Mouse (Mus musculus): Measurements from ENCODE around the gene Sdr42e1. TPM values are rescaled to one million over a fixed set of nuclear protein-coding genes. Genes with fewer than 3 reads are reported as not detected.

The Sdr42e1 gene
- polyA plus RNA-seq, 1 experiment: not detected

DNA sequence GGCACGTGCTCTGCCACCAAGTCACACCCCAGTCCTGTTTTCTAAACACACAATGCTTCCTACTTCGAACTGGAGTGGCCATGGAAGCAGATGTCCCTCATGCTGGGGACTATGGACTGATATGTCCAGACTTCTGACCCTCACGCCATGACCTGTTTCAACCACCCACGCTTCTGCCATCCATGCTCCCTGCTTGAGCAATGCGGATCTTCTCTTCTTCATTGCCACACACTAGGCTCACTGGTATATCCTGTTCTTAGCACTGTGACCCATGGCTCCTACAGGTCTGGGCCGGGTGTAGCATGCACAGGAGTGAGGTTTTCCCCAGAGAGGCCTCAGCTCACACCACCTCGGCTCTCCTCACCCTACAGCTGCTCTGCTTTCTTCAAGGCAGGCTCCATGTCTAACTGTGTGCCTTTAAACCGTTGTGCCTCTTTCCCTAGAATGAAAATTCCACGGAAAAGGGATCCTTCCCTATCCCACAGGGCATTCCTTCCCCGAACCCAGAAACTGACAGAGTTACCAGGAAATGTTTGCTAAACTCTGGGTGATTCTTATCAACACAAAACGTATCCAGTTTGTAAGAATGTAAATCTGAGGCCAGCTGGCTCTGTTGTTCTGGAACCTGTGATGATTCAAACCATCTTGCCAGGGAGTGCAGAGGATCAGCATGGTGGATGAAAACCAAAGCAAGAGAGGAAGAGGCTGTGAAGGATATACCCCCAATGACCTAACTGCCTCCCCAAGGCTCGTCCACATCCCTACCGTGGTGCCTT, 6.0 kb downstream of the Sdr42e1 start:
- no peaks in the 10 kb centered on the region for H3K27me3 ChIP-seq (ENCODE audit: control insufficient read depth, insufficient read depth, insufficient read length)
- TF ChIP-seq CTCF (IDR thresholded peaks at IDR 0.05; ENCODE audit: control insufficient read depth, insufficient read depth, insufficient read length) (no peak), MYOD1 (IDR thresholded peaks at IDR 0.05; ENCODE audit: control insufficient read depth, insufficient read length, low read depth) (no peak), MYOG (IDR thresholded peaks at IDR 0.05; ENCODE audit: control insufficient read depth, extremely low read depth, insufficient read length) (no peak), FOSL1 (IDR thresholded peaks at IDR 0.05; ENCODE audit: insufficient read depth, low read length, poor library complexity, severe bottlenecking) (no peak), MAX (IDR thresholded peaks at IDR 0.05) (no peak), CEBPB (IDR thresholded peaks at IDR 0.05; ENCODE audit: low read depth) (no peak), USF1 (IDR thresholded peaks at IDR 0.05; ENCODE audit: low read depth) (no peak)
- H3K36me3 ChIP-seq (ENCODE audit: control insufficient read depth, insufficient read depth): no peaks in the 10 kb centered on the region
- H3ac ChIP-seq (ENCODE audit: control insufficient read depth, insufficient read length, low read depth): no peak overlapping the region
- H3K4me3 ChIP-seq (ENCODE audit: insufficient read depth, poor library complexity, severe bottlenecking): no peak overlapping the region
- no peaks in the 10 kb centered on the region for H3K79me2 ChIP-seq (ENCODE audit: control insufficient read depth, insufficient read depth)
- H3K79me3 ChIP-seq (ENCODE audit: low read depth): no peaks in the 10 kb centered on the region

DNA sequence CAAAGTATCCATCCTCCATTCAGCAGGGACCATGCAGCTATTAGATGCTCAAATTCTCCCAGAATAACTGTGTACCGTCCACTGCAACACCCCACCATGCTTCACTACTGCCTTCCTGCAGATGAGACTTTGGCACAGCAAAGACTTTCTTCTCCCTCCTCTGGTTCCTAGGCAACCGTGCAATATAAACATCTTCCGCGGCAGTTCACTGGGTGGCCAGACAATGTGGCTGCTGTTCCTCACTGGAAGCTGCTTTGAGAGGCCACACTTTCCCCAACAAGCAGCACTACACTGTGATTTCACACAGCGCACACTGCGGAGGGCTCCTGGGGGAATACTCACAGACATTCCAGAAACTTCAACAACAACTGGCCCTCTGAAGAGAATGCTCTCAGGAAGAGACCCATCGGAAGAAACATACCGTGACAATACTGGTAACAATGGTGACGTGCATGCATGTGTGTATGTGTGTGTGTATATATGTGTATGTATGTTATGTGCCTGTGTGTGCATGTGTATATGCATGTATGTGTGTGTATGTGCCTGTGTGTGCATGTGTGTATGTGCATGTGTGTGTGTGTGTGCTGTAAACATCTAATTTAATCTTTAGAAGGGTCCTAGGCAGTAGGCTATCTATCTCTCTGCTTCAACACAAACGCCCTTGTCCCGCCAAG, 13.0 kb downstream of the Sdr42e1 start:
- H3K27me3 ChIP-seq (ENCODE audit: control insufficient read depth, insufficient read depth, insufficient read length): no peaks in the 10 kb centered on the region
- H3K4me3 ChIP-seq (ENCODE audit: insufficient read depth, poor library complexity, severe bottlenecking): no peak overlapping the region
- H3K79me3 ChIP-seq (ENCODE audit: low read depth): no peaks in the 10 kb centered on the region
- no peaks in the 10 kb centered on the region for H3K36me3 ChIP-seq (ENCODE audit: control insufficient read depth, insufficient read depth)
- TF ChIP-seq MAX (IDR thresholded peaks at IDR 0.05) (no peak), MYOD1 (IDR thresholded peaks at IDR 0.05; ENCODE audit: control insufficient read depth, insufficient read length, low read depth) (no peak), FOSL1 (IDR thresholded peaks at IDR 0.05; ENCODE audit: insufficient read depth, low read length, poor library complexity, severe bottlenecking) (no peak), CEBPB (IDR thresholded peaks at IDR 0.05; ENCODE audit: low read depth) (no peak), USF1 (IDR thresholded peaks at IDR 0.05; ENCODE audit: low read depth) (no peak), CTCF (IDR thresholded peaks at IDR 0.05; ENCODE audit: control insufficient read depth, insufficient read depth, insufficient read length) (no peak), MYOG (IDR thresholded peaks at IDR 0.05; ENCODE audit: control insufficient read depth, extremely low read depth, insufficient read length) (no peak)
- no peak overlapping the region for H3ac ChIP-seq (ENCODE audit: control insufficient read depth, insufficient read length, low read depth)
- no peaks in the 10 kb centered on the region for H3K79me2 ChIP-seq (ENCODE audit: control insufficient read depth, insufficient read depth)

DNA sequence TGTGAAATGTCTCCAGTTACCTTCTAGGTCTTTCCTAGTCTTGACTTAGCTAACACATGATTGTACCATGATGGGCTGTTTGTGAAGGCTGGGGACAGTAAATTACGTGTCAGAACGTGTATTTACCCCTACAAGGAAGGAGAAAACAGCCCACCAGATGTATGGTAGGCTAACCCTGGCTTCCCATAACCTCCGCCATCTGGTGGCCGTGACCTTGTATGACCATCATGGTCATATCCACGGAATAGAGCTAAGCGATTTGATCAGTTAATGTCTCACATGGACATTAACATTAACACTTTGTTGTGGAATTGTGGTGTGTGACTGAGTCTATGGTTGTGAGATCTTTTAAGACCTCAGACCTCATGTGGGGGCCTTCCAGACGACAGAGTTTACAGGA, 14.5 kb downstream of the Sdr42e1 start:
- H3K27me3 ChIP-seq (ENCODE audit: control insufficient read depth, insufficient read depth, insufficient read length): no peaks in the 10 kb centered on the region
- H3K79me3 ChIP-seq (ENCODE audit: low read depth): no peaks in the 10 kb centered on the region
- H3ac ChIP-seq (ENCODE audit: control insufficient read depth, insufficient read length, low read depth): no peak overlapping the region
- no peak for TF ChIP-seq FOSL1 (IDR thresholded peaks at IDR 0.05; ENCODE audit: insufficient read depth, low read length, poor library complexity, severe bottlenecking)
- H3K79me2 ChIP-seq (ENCODE audit: control insufficient read depth, insufficient read depth): no peaks in the 10 kb centered on the region
- no peak overlapping the region for H3K4me3 ChIP-seq (ENCODE audit: insufficient read depth, poor library complexity, severe bottlenecking)
- no peaks in the 10 kb centered on the region for H3K36me3 ChIP-seq (ENCODE audit: control insufficient read depth, insufficient read depth)

DNA sequence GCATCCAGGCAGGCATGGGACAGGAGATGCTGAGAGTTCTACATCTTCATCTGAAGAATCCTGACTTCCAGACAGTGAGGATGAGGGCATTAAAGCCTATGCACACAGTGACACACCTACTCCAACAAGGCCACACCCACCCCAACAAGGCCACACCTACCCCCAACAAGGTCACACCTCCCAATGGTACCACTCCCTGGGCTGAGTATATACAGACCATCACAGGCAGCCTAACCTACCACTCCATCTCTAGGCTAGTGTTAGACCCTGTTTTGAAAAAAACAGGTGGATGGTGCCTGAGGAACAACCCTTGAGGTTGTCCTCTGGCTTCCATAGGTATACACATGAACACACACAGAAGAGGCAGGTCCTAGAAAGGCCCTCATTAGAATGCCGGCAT, 21.2 kb downstream of the Sdr42e1 start:
- no peak for TF ChIP-seq CEBPB (IDR thresholded peaks at IDR 0.05; ENCODE audit: low read depth)
- no peak for TF ChIP-seq MYOD1 (IDR thresholded peaks at IDR 0.05; ENCODE audit: control insufficient read depth, insufficient read length, low read depth)
- no peak for TF ChIP-seq MAX (IDR thresholded peaks at IDR 0.05)
- no peak for TF ChIP-seq CTCF (IDR thresholded peaks at IDR 0.05; ENCODE audit: control insufficient read depth, insufficient read depth, insufficient read length)
- TF ChIP-seq FOSL1 (IDR thresholded peaks at IDR 0.05; ENCODE audit: insufficient read depth, low read length, poor library complexity, severe bottlenecking): no peak
- TF ChIP-seq MYOG (IDR thresholded peaks at IDR 0.05; ENCODE audit: control insufficient read depth, extremely low read depth, insufficient read length): no peak
- no peak for TF ChIP-seq USF1 (IDR thresholded peaks at IDR 0.05; ENCODE audit: low read depth)
- no peaks in the 10 kb centered on the region for H3K79me2 ChIP-seq (ENCODE audit: control insufficient read depth, insufficient read depth)
- no peaks in the 10 kb centered on the region for H3K27me3 ChIP-seq (ENCODE audit: control insufficient read depth, insufficient read depth, insufficient read length)
- no peaks in the 10 kb centered on the region for H3K79me3 ChIP-seq (ENCODE audit: low read depth)
- H3K36me3 ChIP-seq (ENCODE audit: control insufficient read depth, insufficient read depth): no peaks in the 10 kb centered on the region
- H3K4me3 ChIP-seq (ENCODE audit: insufficient read depth, poor library complexity, severe bottlenecking): no peak overlapping the region
- H3ac ChIP-seq (ENCODE audit: control insufficient read depth, insufficient read length, low read depth): no peak overlapping the region

DNA sequence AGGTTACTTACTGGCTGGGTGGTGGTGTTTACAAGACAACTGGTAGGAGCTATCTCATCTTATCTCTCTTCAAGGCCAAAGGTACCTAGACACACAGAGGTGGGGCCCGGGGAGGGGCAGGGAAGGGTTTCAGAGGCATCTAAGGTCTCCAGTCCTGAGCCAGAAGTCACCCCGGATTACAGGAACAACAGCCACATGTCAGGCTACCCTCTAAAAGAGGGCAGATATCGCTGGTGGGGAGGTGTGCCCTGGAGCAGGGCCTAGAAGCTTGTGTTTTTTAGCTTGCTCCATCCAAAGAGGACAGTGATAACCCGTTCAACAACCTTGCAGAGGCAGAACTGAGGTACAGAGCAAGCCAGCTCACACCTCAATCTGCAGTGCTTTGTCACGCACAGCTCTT, 27.0 kb downstream of the Sdr42e1 start:
- TF ChIP-seq MYOD1 (IDR thresholded peaks at IDR 0.05; ENCODE audit: control insufficient read depth, insufficient read length, low read depth) (no peak), CTCF (IDR thresholded peaks at IDR 0.05; ENCODE audit: control insufficient read depth, insufficient read depth, insufficient read length) (no peak)
- H3K4me3 ChIP-seq (ENCODE audit: insufficient read depth, poor library complexity, severe bottlenecking): no peak overlapping the region
- H3K79me3 ChIP-seq (ENCODE audit: low read depth): no peaks in the 10 kb centered on the region
- H3K79me2 ChIP-seq (ENCODE audit: control insufficient read depth, insufficient read depth): no peaks in the 10 kb centered on the region
- H3K36me3 ChIP-seq (ENCODE audit: control insufficient read depth, insufficient read depth): no peaks in the 10 kb centered on the region
- H3K27me3 ChIP-seq (ENCODE audit: control insufficient read depth, insufficient read depth, insufficient read length): no peaks in the 10 kb centered on the region
- no peak overlapping the region for H3ac ChIP-seq (ENCODE audit: control insufficient read depth, insufficient read length, low read depth)

DNA sequence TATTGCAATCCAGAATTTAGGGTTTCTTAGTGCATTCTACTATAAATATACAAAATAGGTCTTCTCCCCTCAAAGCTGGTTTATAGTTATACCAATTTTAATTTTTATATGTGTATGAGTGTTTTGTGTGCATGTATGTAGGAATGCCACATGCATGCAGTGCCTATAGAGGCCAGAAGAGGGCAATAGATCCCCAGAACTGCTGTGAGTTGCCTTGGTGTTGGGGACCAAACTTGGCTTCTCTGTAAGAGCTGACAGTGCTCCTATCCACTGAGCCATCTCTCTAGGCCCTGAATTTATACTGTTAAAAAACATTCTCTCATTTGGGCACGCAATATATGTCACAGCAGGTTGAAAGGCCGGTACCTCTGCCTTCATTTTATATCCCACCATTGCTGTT, 27.5 kb downstream of the Sdr42e1 start:
- no peak overlapping the region for H3K4me3 ChIP-seq (ENCODE audit: insufficient read depth, poor library complexity, severe bottlenecking)
- H3K27me3 ChIP-seq (ENCODE audit: control insufficient read depth, insufficient read depth, insufficient read length): no peaks in the 10 kb centered on the region
- TF ChIP-seq MYOG (IDR thresholded peaks at IDR 0.05; ENCODE audit: control insufficient read depth, extremely low read depth, insufficient read length) (no peak), MYOD1 (IDR thresholded peaks at IDR 0.05; ENCODE audit: control insufficient read depth, insufficient read length, low read depth) (no peak), CTCF (IDR thresholded peaks at IDR 0.05; ENCODE audit: control insufficient read depth, insufficient read depth, insufficient read length) (peak; percentile 26)
- H3ac ChIP-seq (ENCODE audit: control insufficient read depth, insufficient read length, low read depth): no peak overlapping the region
- no peaks in the 10 kb centered on the region for H3K79me3 ChIP-seq (ENCODE audit: low read depth)
- H3K36me3 ChIP-seq (ENCODE audit: control insufficient read depth, insufficient read depth): no peaks in the 10 kb centered on the region
- no peaks in the 10 kb centered on the region for H3K79me2 ChIP-seq (ENCODE audit: control insufficient read depth, insufficient read depth)

Data from C2C12 (cell line).